Mouse (Mus musculus) embryonic facial prominence, embryonic 11.5 days (tissue): Measurements from ENCODE around the gene Olfr1012. TPM values are rescaled to one million over a fixed set of nuclear protein-coding genes. Genes with fewer than 3 reads are reported as not detected.

Experiments used
- ATAC-seq: fragments of 200-750 bp; cut with Nextera tagmentation; replicated peaks from 2 replicates; pipeline ENCODE4 v1.8.0; 2017; ENCODE audit warnings: low read depth; ENCODE audit not compliant: insufficient number of reproducible peaks, low FRiP score, low TSS enrichment
- DNase-seq: peaks from one replicate; pipeline ENCODE4 v3.0.0-alpha.2; 2015; ENCODE audit warnings: low spot score
- H3K27ac ChIP-seq: fragments of 300-500 bp; sonication (generic); replicated peaks from 2 replicates; pipeline ENCODE4 v1.5.1; 2014; ENCODE audit warnings: mild to moderate bottlenecking, low read depth, low read length, control low read depth
- H3K27me3 ChIP-seq: fragments of 300-500 bp; sonication (generic); 2 replicates; pipeline ENCODE4 v1.6.1; 2014; ENCODE audit warnings: mild to moderate bottlenecking, low read length, moderate library complexity, mixed read lengths; ENCODE audit not compliant: control insufficient read depth, insufficient read depth
- H3K36me3 ChIP-seq: fragments of 300-500 bp; sonication (generic); replicated peaks from 2 replicates; pipeline ENCODE4 v1.6.1; 2014; ENCODE audit warnings: low read depth, mild to moderate bottlenecking, low read length, moderate library complexity, mixed read lengths; ENCODE audit not compliant: control insufficient read depth, insufficient read depth
- H3K4me1 ChIP-seq: fragments of 300-500 bp; sonication (generic); 2 replicates; pipeline ENCODE4 v1.6.1; 2014; ENCODE audit warnings: low read length, mixed read lengths; ENCODE audit not compliant: control insufficient read depth, insufficient read depth
- H3K4me2 ChIP-seq: fragments of 300-500 bp; sonication (generic); 2 replicates; pipeline ENCODE4 v1.6.1; 2014; ENCODE audit warnings: low read depth, mild to moderate bottlenecking, control low read depth, low read length, moderate library complexity
- H3K4me3 ChIP-seq: fragments of 300-500 bp; sonication (generic); 2 replicates; pipeline ENCODE4 v1.5.1; 2014; ENCODE audit warnings: low read depth, low read length, control low read depth
- H3K9ac ChIP-seq: fragments of 300-500 bp; sonication (generic); replicated peaks from 2 replicates; pipeline ENCODE4 v1.6.1; 2014; ENCODE audit warnings: mild to moderate bottlenecking, control low read depth, low read length
- H3K9me3 ChIP-seq: fragments of 300-500 bp; sonication (generic); replicated peaks from 2 replicates; pipeline ENCODE4 v1.6.1; 2016; ENCODE audit warnings: mild to moderate bottlenecking, low read length, inconsistent platforms, mixed read lengths; ENCODE audit not compliant: control insufficient read depth
- WGBS: fragments of 180-500 bp; shearing (Covaris S2); extraction: QIAGEN DNeasy Blood & Tissue Kit; methylation state at CpG from one replicate; pipeline ENCODE4 v1.1.7; 2014; 5-methylcytosine and 5-hydroxymethylcytosine counted together
- polyA plus RNA-seq: library from polyadenylated mRNA; unstranded; fragments of >200 nt; fragmentation: Nextera tagmentation; extraction: Ambion mirVana; gene quantifications from 2 replicates; pipeline ENCODE4 v1.2.1, GENCODE M21; 2014

Gene Olfr1012
- polyA plus RNA-seq = not detected in 2 replicates

DNA sequence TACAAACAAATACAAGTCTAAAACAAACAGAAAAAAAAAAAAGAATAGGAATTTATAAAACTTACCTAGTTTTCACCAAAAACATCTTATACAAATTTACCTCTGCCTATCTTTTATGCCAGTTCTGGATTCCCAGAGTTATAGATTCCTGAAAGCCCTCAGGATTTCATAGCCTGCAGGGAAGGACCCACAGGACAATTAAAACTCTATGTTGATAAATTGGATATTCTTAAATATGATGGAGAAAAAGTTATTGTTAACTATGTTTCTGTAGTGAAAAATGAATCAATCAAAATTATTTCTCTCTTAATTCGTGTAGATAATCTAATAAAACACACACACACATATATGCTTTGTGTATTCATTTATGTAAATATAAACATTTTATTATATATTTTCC is at the start of gene Olfr1012:
Gene Olfr1012, minus strand, starts transcription at position 101 of the 400 bp plus-strand sequence.
- H3K9me3 ChIP-seq = no peaks in the 10 kb centered on the region
- WGBS = 80% methylated on average over 1 of the region's 1 CpGs
- H3K9ac ChIP-seq = no peak within 1 kb of the TSS
- no peak within 1 kb of the TSS for H3K4me3 ChIP-seq
- H3K27me3 ChIP-seq = no peaks in the 10 kb centered on the region
- H3K27ac ChIP-seq = no peak within 1 kb of the TSS
- ATAC-seq (no peak), DNase-seq (no peak)
- H3K36me3 ChIP-seq = no peaks in the 10 kb centered on the region
- H3K4me1 ChIP-seq = no peaks in the 10 kb centered on the region
- no peak within 1 kb of the TSS for H3K4me2 ChIP-seq

DNA sequence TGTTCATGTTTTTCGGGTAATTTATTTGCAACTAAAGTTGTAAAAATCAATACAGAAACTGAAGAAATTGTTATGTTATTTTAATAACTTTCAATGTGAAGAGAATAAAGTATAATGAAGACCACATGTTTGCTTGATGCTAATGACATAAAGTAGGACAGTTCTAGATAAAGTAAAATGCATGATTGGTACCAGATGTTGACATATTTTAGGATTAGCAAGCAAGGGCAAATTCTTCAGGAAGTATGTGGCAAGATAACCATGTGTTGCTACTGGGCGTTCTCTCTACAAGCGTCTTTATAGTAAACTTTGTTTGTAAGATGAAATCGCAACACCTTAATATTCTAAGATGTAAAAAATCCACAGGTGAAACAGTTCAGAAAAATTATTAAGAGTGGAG is 41.9 kb upstream of the Olfr1012 start:
- Histone ChIP-seq H3K4me2 (no peak overlapping the region), H3K36me3 (no peaks in the 10 kb centered on the region), H3K4me1 (no peaks in the 10 kb centered on the region), H3K27me3 (no peaks in the 10 kb centered on the region), H3K9ac (no peak overlapping the region), H3K27ac (no peak overlapping the region), H3K9me3 (no peaks in the 10 kb centered on the region), H3K4me3 (no peak overlapping the region)
- DNase-seq = peak; percentile 73
- 47% methylated on average over 4 of the region's 4 CpGs for WGBS
- no peak for ATAC-seq

GRCm38 (mm10) chr2:85802444-85802843 is 39.9 kb upstream of the Olfr1012 start, which contains the start of gene Olfr1016:
Gene Olfr1016 (minus strand): TSS chr2:85802544.
- no peak within 1 kb of the TSS for H3K27ac ChIP-seq
- no peak within 1 kb of the TSS for H3K4me2 ChIP-seq
- no peaks in the 10 kb centered on the region for H3K9me3 ChIP-seq
- H3K4me3 ChIP-seq = no peak within 1 kb of the TSS
- no peaks in the 10 kb centered on the region for H3K4me1 ChIP-seq
- no peaks in the 10 kb centered on the region for H3K36me3 ChIP-seq
- no peak within 1 kb of the TSS for H3K9ac ChIP-seq
- DNase-seq (no peak), ATAC-seq (no peak)
- 90% methylated on average over 2 of the region's 2 CpGs for WGBS
- no peaks in the 10 kb centered on the region for H3K27me3 ChIP-seq

GRCm38 (mm10) chr2:85792331-85792730 is 29.8 kb upstream of the Olfr1012 start:
- ATAC-seq = no peak
- no peak overlapping the region for H3K4me2 ChIP-seq
- WGBS = 43% methylated on average over 2 of the region's 2 CpGs

DNA sequence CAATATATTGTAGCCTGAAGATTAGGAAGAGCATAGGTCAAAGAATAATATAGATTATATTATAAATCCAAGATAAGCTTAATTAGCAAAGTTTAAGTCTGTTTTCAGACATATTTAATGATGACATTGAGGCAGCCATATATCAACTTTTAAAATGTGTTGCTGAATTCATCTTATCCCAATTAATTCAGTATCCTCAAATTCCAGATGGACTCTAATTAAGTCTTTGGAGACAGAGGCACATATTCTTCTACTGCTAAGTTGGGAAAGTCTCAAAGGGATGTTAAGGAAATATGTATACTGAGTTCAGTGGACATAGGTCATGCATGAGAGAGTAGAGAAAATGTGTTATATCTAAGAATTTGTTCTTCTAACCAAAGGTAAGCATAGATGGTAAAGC is 19.2 kb upstream of the Olfr1012 start, which contains the start of gene Olfr1015:
Gene Olfr1015, plus strand, starts transcription at position 301 of the 400 bp plus-strand sequence.
- H3K27me3 ChIP-seq = no peaks in the 10 kb centered on the region
- H3K36me3 ChIP-seq = no peaks in the 10 kb centered on the region
- H3K27ac ChIP-seq = no peak within 1 kb of the TSS
- DNase-seq (no peak), ATAC-seq (no peak)
- H3K4me3 ChIP-seq = no peak within 1 kb of the TSS
- no peak within 1 kb of the TSS for H3K4me2 ChIP-seq
- H3K9me3 ChIP-seq = no peaks in the 10 kb centered on the region
- no peak within 1 kb of the TSS for H3K9ac ChIP-seq
- H3K4me1 ChIP-seq = no peaks in the 10 kb centered on the region

More at GRCm38 (mm10) chr2:85792331-85792730, 29.8 kb upstream of the Olfr1012 start:
- Histone ChIP-seq H3K4me3 (no peak overlapping the region), H3K36me3 (no peaks in the 10 kb centered on the region), H3K27ac (no peak overlapping the region), H3K9ac (no peak overlapping the region), H3K4me1 (no peaks in the 10 kb centered on the region), H3K27me3 (no peaks in the 10 kb centered on the region), H3K9me3 (no peaks in the 10 kb centered on the region)
- no peak for DNase-seq

- H3K27me3 ChIP-seq = no peaks in the 10 kb centered on the region
- ATAC-seq (no peak), DNase-seq (no peak)
- no peaks in the 10 kb centered on the region for H3K36me3 ChIP-seq
- no peak within 1 kb of the TSS for H3K9ac ChIP-seq
- no peak within 1 kb of the TSS for H3K4me3 ChIP-seq
- H3K27ac ChIP-seq = no peak within 1 kb of the TSS
- no peaks in the 10 kb centered on the region for H3K9me3 ChIP-seq
- H3K4me2 ChIP-seq = no peak within 1 kb of the TSS
- no peaks in the 10 kb centered on the region for H3K4me1 ChIP-seq
Observed at GRCm38 (mm10) chr2:85772413-85772812, 9.8 kb upstream of the Olfr1012 start, which contains the start of gene Olfr1014. Gene Olfr1014 (plus strand): TSS chr2:85772713.

- Histone ChIP-seq H3K27me3 (no peaks in the 10 kb centered on the region), H3K4me3 (no peak within 1 kb of the TSS), H3K4me2 (no peak within 1 kb of the TSS), H3K27ac (no peak within 1 kb of the TSS), H3K4me1 (no peaks in the 10 kb centered on the region), H3K9me3 (no peaks in the 10 kb centered on the region), H3K9ac (no peak within 1 kb of the TSS), H3K36me3 (no peaks in the 10 kb centered on the region)
- DNase-seq (no peak), ATAC-seq (no peak)
Observed at GRCm38 (mm10) chr2:85766798-85767197, 4.2 kb upstream of the Olfr1012 start, which contains the start of gene Olfr1013. Gene Olfr1013 (plus strand): TSS chr2:85767098.

DNA sequence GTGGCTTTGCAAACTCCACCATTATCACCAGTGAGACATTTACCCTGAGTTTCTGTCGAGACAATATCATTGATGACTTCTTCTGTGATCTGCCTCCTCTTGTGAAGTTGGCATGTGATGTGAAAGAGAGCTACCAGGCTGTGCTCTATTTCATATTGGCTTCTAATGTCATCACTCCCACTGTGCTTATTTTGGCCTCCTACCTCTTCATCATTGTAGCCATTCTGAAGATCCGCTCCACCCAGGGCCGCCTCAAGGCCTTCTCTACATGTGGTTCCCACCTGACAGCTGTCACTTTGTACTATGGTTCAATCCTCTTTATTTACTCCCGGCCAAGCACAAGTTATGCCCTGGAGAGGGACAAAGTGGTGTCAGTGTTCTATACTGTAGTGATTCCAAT is 8.7 kb downstream of the Olfr1012 start:
- no peak overlapping the region for H3K9ac ChIP-seq
- no peaks in the 10 kb centered on the region for H3K4me1 ChIP-seq
- no peaks in the 10 kb centered on the region for H3K27me3 ChIP-seq
- no peak overlapping the region for H3K4me2 ChIP-seq
- WGBS = 83% methylated on average over 4 of the region's 4 CpGs
- ATAC-seq (no peak), DNase-seq (no peak)
- no peak overlapping the region for H3K4me3 ChIP-seq
- H3K9me3 ChIP-seq = no peaks in the 10 kb centered on the region
- no peaks in the 10 kb centered on the region for H3K36me3 ChIP-seq
- no peak overlapping the region for H3K27ac ChIP-seq
